Mouse (Mus musculus) limb, embryonic 12.5 days (tissue): ENCODE data around the gene Cog5. TPM values are rescaled to one million over a fixed set of nuclear protein-coding genes. Genes with fewer than 3 reads are reported as not detected.

Source experiments
- ATAC-seq: fragments of 200-750 bp; cut with Nextera tagmentation; 2 replicates; pipeline ENCODE4 v1.8.0; 2017; ENCODE audit warnings: low read depth, moderate TSS enrichment; ENCODE audit not compliant: insufficient number of reproducible peaks, insufficient read depth, low FRiP score, low TSS enrichment
- H3K27ac ChIP-seq: fragments of 300-500 bp; sonication (generic); 2 replicates; pipeline ENCODE4 v1.5.1; 2016; ENCODE audit warnings: mild to moderate bottlenecking, moderate library complexity
- H3K27me3 ChIP-seq: fragments of 300-500 bp; sonication (generic); 2 replicates; pipeline ENCODE4 v1.6.1; 2016; ENCODE audit warnings: mild to moderate bottlenecking, moderate library complexity
- H3K36me3 ChIP-seq: fragments of 300-500 bp; sonication (generic); 2 replicates; pipeline ENCODE4 v1.6.1; 2016; ENCODE audit warnings: mild to moderate bottlenecking, moderate library complexity
- H3K4me1 ChIP-seq: fragments of 300-500 bp; sonication (generic); replicated peaks from 2 replicates; pipeline ENCODE4 v1.6.1; 2016
- H3K4me2 ChIP-seq: fragments of 300-500 bp; sonication (generic); 2 replicates; pipeline ENCODE4 v1.6.1; 2016; ENCODE audit warnings: mild to moderate bottlenecking, moderate library complexity
- H3K4me3 ChIP-seq: fragments of 300-500 bp; sonication (generic); replicated peaks from 2 replicates; pipeline ENCODE4 v1.5.1; 2016; ENCODE audit warnings: mild to moderate bottlenecking
- H3K9ac ChIP-seq: fragments of 300-500 bp; sonication (generic); replicated peaks from 2 replicates; pipeline ENCODE4 v1.6.1; 2016; ENCODE audit warnings: mild to moderate bottlenecking, moderate library complexity
- H3K9me3 ChIP-seq: fragments of 300-500 bp; sonication (generic); 2 replicates; pipeline ENCODE4 v1.6.1; 2016; ENCODE audit warnings: mild to moderate bottlenecking, moderate library complexity
- WGBS: fragments of 180-500 bp; shearing (Covaris S2); methylation state at CpG from one replicate; pipeline ENCODE4 v1.1.7; 2016; 5-methylcytosine and 5-hydroxymethylcytosine counted together
- polyA plus RNA-seq: library from polyadenylated mRNA; unstranded; fragments of >200 nt; fragmentation: Nextera tagmentation; extraction: Ambion mirVana; gene quantifications from 2 replicates; pipeline ENCODE4 v1.2.1, GENCODE M21; 2016

The Cog5 gene
- polyA plus RNA-seq, 1 experiment from 2014 or later = 36.0 TPM

GRCm38 (mm10) chr12:31712233-31712632, 57.6 kb downstream of the Cog5 start:
- Histone ChIP-seq H3K36me3 (no peaks in the 10 kb centered on the region), H3K4me2 (no peak overlapping the region), H3K27ac (no peak overlapping the region), H3K9me3 (no peaks in the 10 kb centered on the region), H3K4me1 (peaks cover 5% of the 10 kb centered on the region; the same call in 1 of the 2 replicates), H3K9ac (no peak overlapping the region), H3K27me3 (no peaks in the 10 kb centered on the region), H3K4me3 (no peak overlapping the region)
- 52% methylated on average over 5 of the region's 5 CpGs for WGBS
- ATAC-seq = no peak

GRCm38 (mm10) chr12:31712727-31713126, 58.1 kb downstream of the Cog5 start:
- 60% methylated on average over 4 of the region's 4 CpGs for WGBS
- no peak overlapping the region for H3K4me2 ChIP-seq

GRCm38 (mm10) chr12:31713600-31713999, 58.9 kb downstream of the Cog5 start, which contains the start of gene Gpr22:
TSS of gene Gpr22 (minus strand) at chr12:31713947.
- Histone ChIP-seq H3K4me3 (no peak within 1 kb of the TSS), H3K4me2 (peak within 1 kb of the TSS; percentile 42), H3K9ac (no peak within 1 kb of the TSS), H3K27ac (no peak within 1 kb of the TSS), H3K9me3 (no peaks in the 10 kb centered on the region), H3K27me3 (no peaks in the 10 kb centered on the region), H3K4me1 (peaks cover 5% of the 10 kb centered on the region; the same call in 1 of the 2 replicates), H3K36me3 (no peaks in the 10 kb centered on the region)
- WGBS = 27% methylated on average over 6 of the region's 6 CpGs
- no peak for ATAC-seq

More at GRCm38 (mm10) chr12:31712727-31713126, 58.1 kb downstream of the Cog5 start:
- H3K9ac ChIP-seq = no peak overlapping the region
- no peak overlapping the region for H3K4me3 ChIP-seq
- no peaks in the 10 kb centered on the region for H3K9me3 ChIP-seq
- H3K4me1 ChIP-seq = peaks cover 5% of the 10 kb centered on the region; the same call in 1 of the 2 replicates
- H3K36me3 ChIP-seq = no peaks in the 10 kb centered on the region
- H3K27ac ChIP-seq = no peak overlapping the region
- H3K27me3 ChIP-seq = no peaks in the 10 kb centered on the region
- ATAC-seq = no peak

- Histone ChIP-seq H3K9ac (no peak overlapping the region), H3K4me2 (peak overlapping the region; percentile 42; the same call in 1 of the 2 replicates), H3K27me3 (no peaks in the 10 kb centered on the region), H3K4me1 (peaks cover 5% of the 10 kb centered on the region; the same call in 1 of the 2 replicates), H3K4me3 (no peak overlapping the region), H3K36me3 (no peaks in the 10 kb centered on the region), H3K9me3 (no peaks in the 10 kb centered on the region), H3K27ac (no peak overlapping the region)
- 41% methylated on average over 3 of the region's 3 CpGs for WGBS
- ATAC-seq = no peak
These were observed 59.4 kb downstream of the Cog5 start for GRCm38 (mm10) chr12:31714070-31714469.

GRCm38 (mm10) chr12:31719586-31720275, 65.1 kb downstream of the Cog5 start:
- H3K27ac ChIP-seq = no peak overlapping the region
- 97% methylated on average over 1 of the region's 1 CpGs for WGBS
- 0 out of 2 replicates have a peak, but pooled peaks cover 8% of the 10 kb centered on the region for H3K4me1 ChIP-seq
- no peaks in the 10 kb centered on the region for H3K36me3 ChIP-seq
- no peak overlapping the region for H3K4me3 ChIP-seq
- no peak for ATAC-seq
- H3K27me3 ChIP-seq = no peaks in the 10 kb centered on the region
- H3K9ac ChIP-seq = no peak overlapping the region
- no peak overlapping the region for H3K4me2 ChIP-seq
- H3K9me3 ChIP-seq = no peaks in the 10 kb centered on the region

- Histone ChIP-seq H3K9ac (no peak overlapping the region), H3K36me3 (no peaks in the 10 kb centered on the region), H3K4me2 (no peak overlapping the region), H3K4me1 (peaks cover 14% of the 10 kb centered on the region; the same call in 1 of the 2 replicates), H3K9me3 (no peaks in the 10 kb centered on the region), H3K27me3 (no peaks in the 10 kb centered on the region), H3K4me3 (no peak overlapping the region), H3K27ac (no peak overlapping the region)
- WGBS = 84% methylated on average over 3 of the region's 3 CpGs
- no peak for ATAC-seq
These were observed 69.9 kb downstream of the Cog5 start for GRCm38 (mm10) chr12:31724576-31724975.

GRCm38 (mm10) chr12:31725511-31726275, 71.0 kb downstream of the Cog5 start:
- H3K4me3 ChIP-seq = no peak overlapping the region
- no peak for ATAC-seq
- no peak overlapping the region for H3K9ac ChIP-seq
- H3K4me1 ChIP-seq = peaks cover 12% of the 10 kb centered on the region; the same call in 1 of the 2 replicates
- no peaks in the 10 kb centered on the region for H3K9me3 ChIP-seq
- 75% methylated on average over 12 of the region's 12 CpGs for WGBS
- H3K27ac ChIP-seq = no peak overlapping the region
- no peaks in the 10 kb centered on the region for H3K27me3 ChIP-seq
- no peaks in the 10 kb centered on the region for H3K36me3 ChIP-seq
- H3K4me2 ChIP-seq = no peak overlapping the region

GRCm38 (mm10) chr12:31726707-31727106, 72.0 kb downstream of the Cog5 start:
- no peak overlapping the region for H3K27ac ChIP-seq
- WGBS = 26% methylated on average over 1 of the region's 1 CpGs
- no peak overlapping the region for H3K4me3 ChIP-seq
- H3K36me3 ChIP-seq = no peaks in the 10 kb centered on the region
- H3K4me2 ChIP-seq = no peak overlapping the region
- no peak for ATAC-seq
- H3K9me3 ChIP-seq = no peaks in the 10 kb centered on the region
- H3K4me1 ChIP-seq = peaks cover 6% of the 10 kb centered on the region; the same call in 1 of the 2 replicates
- H3K9ac ChIP-seq = no peak overlapping the region
- no peaks in the 10 kb centered on the region for H3K27me3 ChIP-seq

GRCm38 (mm10) chr12:31730126-31730525, 75.5 kb downstream of the Cog5 start:
- Histone ChIP-seq H3K36me3 (no peaks in the 10 kb centered on the region), H3K27ac (no peak overlapping the region), H3K9me3 (no peaks in the 10 kb centered on the region), H3K4me3 (no peak overlapping the region), H3K27me3 (no peaks in the 10 kb centered on the region), H3K4me2 (no peak overlapping the region), H3K4me1 (peaks cover 6% of the 10 kb centered on the region; the same call in 1 of the 2 replicates), H3K9ac (no peak overlapping the region)
- no peak for ATAC-seq
- 94% methylated on average over 1 of the region's 1 CpGs for WGBS

- no peaks in the 10 kb centered on the region for H3K36me3 ChIP-seq
- H3K27ac ChIP-seq = no peak overlapping the region
- H3K4me2 ChIP-seq = no peak overlapping the region
- H3K9me3 ChIP-seq = no peaks in the 10 kb centered on the region
- H3K27me3 ChIP-seq = no peaks in the 10 kb centered on the region
- H3K4me3 ChIP-seq = no peak overlapping the region
- no peaks in the 10 kb centered on the region for H3K4me1 ChIP-seq
- no peak overlapping the region for H3K9ac ChIP-seq
- ATAC-seq = no peak
- WGBS = 82% methylated on average over 2 of the region's 2 CpGs
These were observed 79.9 kb downstream of the Cog5 start for GRCm38 (mm10) chr12:31734616-31735015.

GRCm38 (mm10) chr12:31747301-31747700, 92.6 kb downstream of the Cog5 start:
- H3K4me3 ChIP-seq = no peak overlapping the region
- WGBS = 83% methylated on average over 8 of the region's 8 CpGs
- H3K9me3 ChIP-seq = no peaks in the 10 kb centered on the region
- H3K9ac ChIP-seq = no peak overlapping the region
- H3K4me2 ChIP-seq = no peak overlapping the region
- no peaks in the 10 kb centered on the region for H3K4me1 ChIP-seq
- H3K36me3 ChIP-seq = 0 out of 2 replicates have a peak, but pooled peaks cover 5% of the 10 kb centered on the region
- H3K27me3 ChIP-seq = no peaks in the 10 kb centered on the region
- ATAC-seq = no peak
- no peak overlapping the region for H3K27ac ChIP-seq
